Mouse (Mus musculus) testis, adult 2 months (tissue): ENCODE measurements around the gene Ltbp1. TPM values are rescaled to one million over a fixed set of nuclear protein-coding genes. Genes with fewer than 3 reads are reported as not detected.

Experiments
- H3K27ac ChIP-seq: fragments of 200-500 bp; 2 replicates; pipeline ENCODE4 v1.5.1; 2012; ENCODE audit warnings: low read depth, low read length; ENCODE audit not compliant: control insufficient read depth, insufficient read depth
- H3K27me3 ChIP-seq: fragments of 200-500 bp; 2 replicates; pipeline ENCODE4 v1.6.1; 2012; ENCODE audit warnings: mild to moderate bottlenecking, low read length, moderate library complexity; ENCODE audit not compliant: control insufficient read depth, insufficient read depth
- H3K36me3 ChIP-seq: fragments of 200-500 bp; 2 replicates; pipeline ENCODE4 v1.6.1; 2012; ENCODE audit warnings: mild to moderate bottlenecking, low read length; ENCODE audit not compliant: control insufficient read depth, insufficient read depth
- H3K4me1 ChIP-seq: fragments of 200-500 bp; 2 replicates; pipeline ENCODE4 v1.6.1; 2012; ENCODE audit warnings: low read length; ENCODE audit not compliant: control insufficient read depth, insufficient read depth
- H3K4me3 ChIP-seq: fragments of 200-500 bp; 2 replicates; pipeline ENCODE4 v1.5.1; 2012; ENCODE audit warnings: low read depth, mild to moderate bottlenecking, low read length, moderate library complexity, mixed read lengths; ENCODE audit not compliant: control insufficient read depth
- CTCF ChIP-seq: fragments of 200-500 bp; IDR thresholded peaks from 2 replicates; pipeline ENCODE4 v1.5.1; 2012; ENCODE audit warnings: low read depth, mild to moderate bottlenecking, inconsistent platforms, low read length, moderate library complexity; ENCODE audit not compliant: control insufficient read depth, insufficient read depth, insufficient replicate concordance
- POLR2A ChIP-seq: fragments of 200-500 bp; IDR thresholded peaks from 2 replicates; pipeline ENCODE4 v1.6.1; 2012; ENCODE audit warnings: low read depth, mild to moderate bottlenecking, inconsistent platforms, low read length, moderate library complexity; ENCODE audit not compliant: control insufficient read depth
- polyA plus RNA-seq: library from polyadenylated mRNA; depleted of rRNA; stranded (reverse); fragments of >200 nt; gene quantifications from 2 replicates; pipeline ENCODE4 v1.2.3, GENCODE M21; 2012

Ltbp1 gene
- polyA plus RNA-seq, 1 experiment = 2.9 TPM

GRCm38 (mm10) chr17:75233206-75233605, 227.8 kb downstream of the Ltbp1 start:
- Histone ChIP-seq H3K4me1 (no peaks in the 10 kb centered on the region), H3K27me3 (no peaks in the 10 kb centered on the region), H3K4me3 (no peak overlapping the region), H3K36me3 (no peaks in the 10 kb centered on the region), H3K27ac (no peak overlapping the region)
- TF ChIP-seq POLR2A (no peak), CTCF (no peak)

- Histone ChIP-seq H3K4me1 (no peaks in the 10 kb centered on the region), H3K36me3 (no peaks in the 10 kb centered on the region), H3K27me3 (no peaks in the 10 kb centered on the region), H3K27ac (no peak overlapping the region), H3K4me3 (no peak overlapping the region)
- TF ChIP-seq POLR2A = no peak
- TF ChIP-seq CTCF = no peak
Measured at GRCm38 (mm10) chr17:75233923-75234322, 228.6 kb downstream of the Ltbp1 start.

GRCm38 (mm10) chr17:75235781-75236180, 230.4 kb downstream of the Ltbp1 start:
- Histone ChIP-seq H3K4me3 (no peak overlapping the region), H3K27me3 (no peaks in the 10 kb centered on the region), H3K27ac (0 out of 2 replicates have a peak overlapping the region, but pooled peaks have one; percentile 13), H3K4me1 (no peaks in the 10 kb centered on the region), H3K36me3 (no peaks in the 10 kb centered on the region)
- TF ChIP-seq CTCF (no peak), POLR2A (no peak)

- no peaks in the 10 kb centered on the region for H3K36me3 ChIP-seq
- no peak overlapping the region for H3K4me3 ChIP-seq
- H3K27me3 ChIP-seq = no peaks in the 10 kb centered on the region
- H3K4me1 ChIP-seq = no peaks in the 10 kb centered on the region
- H3K27ac ChIP-seq = no peak overlapping the region
- no peak for TF ChIP-seq POLR2A
- no peak for TF ChIP-seq CTCF
Measured at GRCm38 (mm10) chr17:75236543-75236942, 231.2 kb downstream of the Ltbp1 start.

- no peaks in the 10 kb centered on the region for H3K27me3 ChIP-seq
- H3K4me1 ChIP-seq = no peaks in the 10 kb centered on the region
- TF ChIP-seq POLR2A (no peak), CTCF (no peak)
- H3K4me3 ChIP-seq = no peak overlapping the region
- H3K27ac ChIP-seq = no peak overlapping the region
- H3K36me3 ChIP-seq = no peaks in the 10 kb centered on the region
Measured at GRCm38 (mm10) chr17:75237456-75237855, 232.1 kb downstream of the Ltbp1 start.

- H3K36me3 ChIP-seq = no peaks in the 10 kb centered on the region
- no peaks in the 10 kb centered on the region for H3K27me3 ChIP-seq
- H3K27ac ChIP-seq = no peak overlapping the region
- no peak overlapping the region for H3K4me3 ChIP-seq
- no peaks in the 10 kb centered on the region for H3K4me1 ChIP-seq
- TF ChIP-seq CTCF (no peak), POLR2A (no peak)
Measured at GRCm38 (mm10) chr17:75238655-75239054, 233.3 kb downstream of the Ltbp1 start.

- no peaks in the 10 kb centered on the region for H3K4me1 ChIP-seq
- no peaks in the 10 kb centered on the region for H3K36me3 ChIP-seq
- no peak overlapping the region for H3K4me3 ChIP-seq
- H3K27ac ChIP-seq = no peak overlapping the region
- TF ChIP-seq POLR2A (no peak), CTCF (no peak)
- H3K27me3 ChIP-seq = no peaks in the 10 kb centered on the region
Measured at GRCm38 (mm10) chr17:75239545-75239944, 234.2 kb downstream of the Ltbp1 start.

- Histone ChIP-seq H3K27ac (no peak overlapping the region), H3K27me3 (no peaks in the 10 kb centered on the region), H3K4me3 (no peak overlapping the region), H3K4me1 (no peaks in the 10 kb centered on the region), H3K36me3 (no peaks in the 10 kb centered on the region)
- TF ChIP-seq POLR2A (no peak), CTCF (no peak)
Measured at GRCm38 (mm10) chr17:75242086-75242485, 236.7 kb downstream of the Ltbp1 start.
